Mouse (Mus musculus) embryonic facial prominence, embryonic 10.5 days (tissue): ENCODE data around the gene Toe1. TPM values are rescaled to one million over a fixed set of nuclear protein-coding genes. Genes with fewer than 3 reads are reported as not detected.

Source experiments
- polyA plus RNA-seq: library from polyadenylated mRNA; unstranded; fragments of >200 nt; fragmentation: Nextera tagmentation; extraction: Ambion mirVana; gene quantifications from 2 replicates; pipeline ENCODE4 v1.2.1, GENCODE M21; 2016

Gene Toe1
- polyA plus RNA-seq, 1 experiment from 2014 or later, result 39.7 TPM

Other genes starting within 250 kb of the Toe1 start
- gene Gpbp1l1, start 250.0 kb downstream of the Toe1 start, polyA plus RNA-seq, result 33.8 and 35.3 TPM in 2 replicates
- gene Ccdc17, start 211.0 kb downstream of the Toe1 start, polyA plus RNA-seq, result 1.6 and 1.7 TPM in 2 replicates
- gene Nasp, start 179.7 kb downstream of the Toe1 start, polyA plus RNA-seq, result 333 and 342 TPM in 2 replicates
- gene Akr1a1, start 156.0 kb downstream of the Toe1 start, polyA plus RNA-seq, result 644 and 663 TPM in 2 replicates
- 1,415 and 1,463 TPM in 2 replicates for gene Prdx1, start 122.1 kb downstream of the Toe1 start, polyA plus RNA-seq
- 39.8 and 40.8 TPM in 2 replicates for gene Mmachc, start 99.2 kb downstream of the Toe1 start, polyA plus RNA-seq
- 38.3 and 38.5 TPM in 2 replicates for gene Ccdc163, start 99.1 kb downstream of the Toe1 start, polyA plus RNA-seq
- 8.8 and 9.7 TPM in 2 replicates for gene Tesk2, start 86.7 kb downstream of the Toe1 start, polyA plus RNA-seq
- gene Mutyh, start 83 bp upstream of the Toe1 start, polyA plus RNA-seq, result 27.4 and 32.6 TPM in 2 replicates
- gene Hpdl, start 14.1 kb upstream of the Toe1 start, polyA plus RNA-seq, result 2.3 TPM in 2 replicates
- gene Zswim5, start 69.7 kb upstream of the Toe1 start, polyA plus RNA-seq, result 2.7 and 3.0 TPM in 2 replicates
- 111 and 113 TPM in 2 replicates for gene Urod, start 186.8 kb upstream of the Toe1 start, polyA plus RNA-seq
- 9.6 and 10.1 TPM in 2 replicates for gene Hectd3, start 187.7 kb upstream of the Toe1 start, polyA plus RNA-seq
- gene Eif2b3, start 211.8 kb upstream of the Toe1 start, polyA plus RNA-seq, result 63.3 and 63.4 TPM in 2 replicates